Mouse (Mus musculus): ENCODE data around the gene Gm37240. TPM values are rescaled to one million over a fixed set of nuclear protein-coding genes. Genes with fewer than 3 reads are reported as not detected.

Gm37240 gene
- polyA plus RNA-seq, 1 experiment from 2014 or later: 1.1 TPM

DNA sequence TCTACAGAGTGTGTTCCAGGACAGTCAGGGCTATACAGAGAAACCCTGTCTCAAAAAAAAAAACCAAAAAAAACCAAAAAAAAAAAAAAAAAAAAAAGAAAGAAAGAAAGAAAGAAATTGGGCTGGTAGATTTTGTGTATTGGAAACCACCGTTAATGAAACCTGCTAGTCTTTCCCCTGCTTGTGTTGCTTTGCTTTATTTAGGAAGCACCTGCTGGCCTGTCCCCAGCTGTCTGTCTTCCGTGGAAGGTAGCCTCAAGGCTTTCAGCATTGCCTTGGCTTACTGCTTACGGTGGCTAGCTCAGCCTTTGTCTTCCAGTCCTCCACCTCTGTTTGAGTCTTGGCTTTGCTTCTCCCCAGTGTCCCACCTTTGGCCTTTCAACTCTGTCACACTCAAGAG, 1060.4 kb downstream of the Gm37240 start:
- Histone ChIP-seq H3K4me1 (no peaks in the 10 kb centered on the region), H3K9ac (no peak overlapping the region), H3K9me3 (no peaks in the 10 kb centered on the region), H3K36me3 (no peaks in the 10 kb centered on the region), H3K4me2 (replicated peaks) (no peak overlapping the region), H3K27ac (no peak overlapping the region), H3K4me3 (no peak overlapping the region), H3K27me3 (replicated peaks) (no peaks in the 10 kb centered on the region)
- ATAC-seq (ENCODE audit: low FRiP score, low read depth): no peak
- 76% methylated on average over 3 of the region's 3 CpGs for WGBS

DNA sequence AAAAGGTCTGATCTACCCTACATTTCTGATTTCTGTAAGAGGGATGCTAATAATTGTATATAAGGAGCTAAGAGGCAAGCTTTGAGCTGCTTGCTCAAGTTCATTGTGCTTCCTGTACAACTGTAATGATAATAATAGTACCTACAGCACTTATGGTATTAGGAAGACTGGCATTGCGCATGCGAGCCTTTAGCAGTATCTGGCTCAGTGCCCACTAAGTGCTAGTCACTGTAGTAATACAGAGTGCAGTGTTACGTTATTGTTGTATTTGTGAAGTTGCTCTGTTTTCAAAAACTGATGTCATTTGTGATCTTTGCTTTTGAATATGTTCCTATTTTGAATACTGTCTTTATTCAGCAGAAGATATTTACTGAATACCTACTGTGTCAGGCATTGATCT, 1060.9 kb downstream of the Gm37240 start:
- Histone ChIP-seq H3K4me2 (replicated peaks) (no peak overlapping the region), H3K4me3 (no peak overlapping the region), H3K27ac (no peak overlapping the region), H3K9me3 (no peaks in the 10 kb centered on the region), H3K9ac (no peak overlapping the region), H3K36me3 (no peaks in the 10 kb centered on the region), H3K4me1 (no peaks in the 10 kb centered on the region), H3K27me3 (replicated peaks) (no peaks in the 10 kb centered on the region)
- 98% methylated on average over 3 of the region's 3 CpGs for WGBS
- ATAC-seq (ENCODE audit: low FRiP score, low read depth): no peak

DNA sequence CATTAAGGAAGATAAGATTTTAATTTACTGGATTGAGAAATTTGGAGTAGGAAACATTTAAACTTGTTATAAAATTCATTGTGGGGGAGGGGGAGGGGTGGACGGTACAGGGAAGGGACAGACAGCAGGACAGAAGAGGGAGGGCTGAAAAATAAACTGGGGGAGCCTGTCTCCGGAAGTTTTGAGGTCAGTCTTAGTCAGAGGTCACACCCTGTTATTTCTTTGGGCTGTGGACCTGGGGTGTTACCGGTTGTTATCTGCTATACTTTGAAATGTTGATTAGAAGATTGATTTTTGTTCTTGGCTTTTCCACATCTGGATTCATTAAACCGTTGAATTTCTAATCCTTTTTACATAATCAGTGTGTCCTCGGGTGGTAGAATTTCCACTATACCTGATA, 1061.3 kb downstream of the Gm37240 start:
- no peak overlapping the region for H3K27ac ChIP-seq
- WGBS: 77% methylated on average over 5 of the region's 5 CpGs
- no peak overlapping the region for H3K4me2 ChIP-seq (replicated peaks)
- H3K27me3 ChIP-seq (replicated peaks): no peaks in the 10 kb centered on the region
- H3K36me3 ChIP-seq: no peaks in the 10 kb centered on the region
- no peak overlapping the region for H3K4me3 ChIP-seq
- H3K9me3 ChIP-seq: no peaks in the 10 kb centered on the region
- H3K4me1 ChIP-seq: no peaks in the 10 kb centered on the region
- H3K9ac ChIP-seq: no peak overlapping the region
- no peak for ATAC-seq (ENCODE audit: low FRiP score, low read depth)

DNA sequence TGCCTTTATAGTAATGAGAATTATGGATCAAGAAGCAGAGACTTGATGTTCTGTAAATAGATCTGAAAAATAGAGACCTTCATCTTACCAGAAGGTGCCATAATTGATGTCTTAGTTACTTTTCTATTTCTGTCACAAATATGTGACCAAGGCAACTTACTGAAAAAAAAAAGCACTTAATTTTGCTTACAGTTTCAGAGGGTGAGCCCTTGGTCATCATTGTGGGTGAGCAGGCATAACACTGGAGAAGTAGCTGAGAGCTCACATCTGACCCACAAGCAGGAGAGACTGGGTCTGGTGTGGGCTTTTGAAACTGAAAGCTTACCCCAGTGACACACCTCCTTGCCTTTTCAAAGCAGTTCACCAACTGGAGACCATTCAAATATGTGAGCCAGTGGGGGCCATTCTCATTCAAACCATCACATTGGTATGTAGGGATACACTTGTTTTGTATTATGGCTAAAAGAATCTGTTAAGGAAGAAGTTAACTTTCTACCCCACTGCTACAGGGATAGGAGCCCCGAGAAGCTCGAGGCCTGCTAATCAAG, 1066.6 kb downstream of the Gm37240 start:
- Histone ChIP-seq H3K36me3 (no peaks in the 10 kb centered on the region), H3K9me3 (no peaks in the 10 kb centered on the region), H3K4me3 (no peak overlapping the region), H3K4me1 (peaks cover 9% of the 10 kb centered on the region), H3K27me3 (replicated peaks) (no peaks in the 10 kb centered on the region), H3K4me2 (replicated peaks) (no peak overlapping the region), H3K9ac (no peak overlapping the region), H3K27ac (no peak overlapping the region)
- 62% methylated on average over 2 of the region's 2 CpGs for WGBS
- ATAC-seq (ENCODE audit: low FRiP score, low read depth): no peak

DNA sequence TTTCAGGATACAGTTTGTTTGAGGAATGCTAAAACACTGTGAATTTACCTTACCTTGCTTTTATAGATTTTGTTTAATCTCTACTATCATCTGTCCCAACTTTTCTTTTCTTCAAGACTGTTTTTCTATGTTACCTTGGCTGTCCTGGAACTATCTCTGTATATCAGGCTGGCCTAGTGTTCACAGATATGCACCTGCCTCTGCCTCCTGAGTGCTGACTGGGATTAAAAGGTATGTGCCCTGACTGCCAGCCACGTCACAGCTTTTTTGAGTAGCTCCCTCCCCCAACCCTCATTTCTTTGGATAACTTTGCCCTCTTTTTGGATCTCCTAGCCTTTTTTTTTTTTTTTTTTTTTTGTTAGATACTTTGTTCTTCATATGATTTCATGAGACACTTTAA, 1070.4 kb downstream of the Gm37240 start:
- peaks cover 19% of the 10 kb centered on the region for H3K4me1 ChIP-seq
- H3K9ac ChIP-seq: no peak overlapping the region
- H3K9me3 ChIP-seq: no peaks in the 10 kb centered on the region
- no peak overlapping the region for H3K27ac ChIP-seq
- H3K4me2 ChIP-seq (replicated peaks): no peak overlapping the region
- no peak overlapping the region for H3K4me3 ChIP-seq
- H3K27me3 ChIP-seq (replicated peaks): no peaks in the 10 kb centered on the region
- H3K36me3 ChIP-seq: no peaks in the 10 kb centered on the region
- no peak for ATAC-seq (ENCODE audit: low FRiP score, low read depth)
- WGBS: 83% methylated on average over 1 of the region's 1 CpGs

DNA sequence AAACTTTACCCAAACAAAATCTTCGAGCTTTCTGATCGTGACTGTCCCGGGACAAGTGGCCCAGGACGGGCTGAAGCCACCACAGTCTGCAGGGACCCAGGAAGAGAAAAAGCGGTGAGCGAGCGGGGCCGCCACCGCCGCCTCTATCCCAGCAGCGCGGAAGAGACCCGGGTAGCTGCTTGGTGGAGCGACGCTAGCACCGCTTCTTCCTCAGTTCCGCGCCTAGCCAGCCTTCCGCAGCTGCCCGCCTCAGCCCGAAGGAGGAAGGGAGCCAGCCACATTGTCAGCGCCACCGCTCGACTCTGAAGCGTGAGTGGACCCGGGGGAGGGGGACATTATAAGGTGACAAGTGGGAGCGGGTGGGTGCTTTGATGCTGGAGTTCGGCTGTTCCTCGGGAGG, 1071.9 kb downstream of the Gm37240 start:
- H3K27ac ChIP-seq: 0 out of 2 replicates have a peak overlapping the region, but pooled peaks have one; percentile 89
- H3K36me3 ChIP-seq: no peaks in the 10 kb centered on the region
- H3K27me3 ChIP-seq (replicated peaks): no peaks in the 10 kb centered on the region
- WGBS: under 1% methylated on average over 29 of the region's 29 CpGs
- no peaks in the 10 kb centered on the region for H3K9me3 ChIP-seq
- peak overlapping the region; percentile 93 for H3K9ac ChIP-seq
- H3K4me3 ChIP-seq: peak overlapping the region; percentile 99
- ATAC-seq (ENCODE audit: low FRiP score, low read depth): peak; percentile 12
- peaks cover 19% of the 10 kb centered on the region for H3K4me1 ChIP-seq
- H3K4me2 ChIP-seq (replicated peaks): peak overlapping the region; percentile 99

DNA sequence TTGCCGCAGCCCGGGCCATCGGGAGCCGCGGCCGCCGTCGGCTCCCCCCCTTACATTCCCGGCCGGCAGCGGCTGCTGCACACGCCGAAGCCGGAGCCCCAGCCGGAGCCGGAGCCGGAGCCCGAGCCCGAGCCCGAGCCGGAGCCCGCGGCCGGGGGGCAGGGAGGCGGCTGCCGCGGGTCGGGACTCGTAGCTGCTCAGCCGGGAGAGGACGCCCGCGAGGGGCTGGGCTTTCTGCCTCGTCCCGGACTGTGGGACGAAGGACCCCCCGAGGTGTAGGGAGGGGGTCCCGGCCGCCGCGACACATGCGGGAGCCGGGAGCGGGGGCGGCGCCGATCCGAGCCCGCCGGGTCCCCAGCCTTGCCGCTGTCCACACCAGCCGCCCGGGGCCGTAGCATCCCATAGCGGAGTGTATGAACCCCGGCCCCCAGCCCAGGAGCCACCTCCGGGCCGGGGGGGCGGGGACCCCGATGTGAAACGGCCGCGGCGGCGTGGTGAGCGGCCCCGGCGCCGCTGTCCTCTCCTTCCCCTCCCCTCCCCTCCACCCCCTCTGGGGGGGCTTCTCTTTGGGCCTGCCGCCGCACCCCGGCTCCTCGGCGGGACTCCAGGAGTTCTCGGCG, 1072.4 kb downstream of the Gm37240 start, which contains the start of gene Fbxw7:
TSS of gene Fbxw7 (plus strand) at position 507 of the 620 bp plus-strand sequence.
- Histone ChIP-seq H3K4me1 (peaks cover 19% of the 10 kb centered on the region), H3K27me3 (replicated peaks) (no peaks in the 10 kb centered on the region), H3K36me3 (no peaks in the 10 kb centered on the region), H3K4me2 (replicated peaks) (peak within 1 kb of the TSS; percentile 99), H3K27ac (peak within 1 kb of the TSS; percentile 89), H3K4me3 (peak within 1 kb of the TSS; percentile 99), H3K9me3 (no peaks in the 10 kb centered on the region), H3K9ac (peak within 1 kb of the TSS; percentile 93)
- ATAC-seq (ENCODE audit: low FRiP score, low read depth): peak; percentile 56
- under 1% methylated on average over 59 of the region's 76 CpGs for WGBS

DNA sequence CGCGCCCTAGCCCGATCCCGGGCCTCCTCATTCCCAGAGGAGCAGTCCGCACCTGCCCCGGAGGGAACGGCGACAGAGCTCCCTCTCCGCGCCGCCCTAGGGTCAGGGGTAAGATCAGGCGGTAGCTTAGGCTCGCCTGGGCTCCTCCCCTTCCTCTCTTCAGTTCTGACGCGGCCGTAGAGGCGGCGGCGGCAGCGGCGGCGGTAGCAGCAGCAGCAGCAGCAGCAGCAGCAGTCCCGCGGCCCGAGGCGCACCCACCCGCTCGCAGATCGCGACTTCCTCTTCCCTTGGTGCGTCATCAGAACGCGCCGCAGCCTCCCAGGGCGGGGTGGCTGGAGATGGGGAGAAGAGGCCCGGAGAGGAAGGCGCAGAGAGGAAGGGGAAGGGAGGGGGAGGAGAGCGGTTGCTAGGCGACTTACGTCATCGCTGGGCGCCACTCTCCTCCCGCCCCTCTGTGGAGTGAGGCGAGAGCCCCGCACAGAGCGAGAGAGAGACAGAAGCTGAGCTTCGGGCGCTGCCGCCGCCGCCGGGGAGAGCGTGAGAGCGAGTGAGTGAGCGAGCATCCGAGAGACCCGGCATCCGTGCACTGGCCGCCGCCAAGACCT, 1073.1 kb downstream of the Gm37240 start:
- peak overlapping the region; percentile 93 for H3K9ac ChIP-seq
- H3K27me3 ChIP-seq (replicated peaks): no peaks in the 10 kb centered on the region
- no peaks in the 10 kb centered on the region for H3K36me3 ChIP-seq
- WGBS: under 1% methylated on average over 55 of the region's 60 CpGs
- H3K27ac ChIP-seq: peak overlapping the region; percentile 89
- H3K4me1 ChIP-seq: peaks cover 19% of the 10 kb centered on the region
- H3K4me3 ChIP-seq: peak overlapping the region; percentile 99
- H3K9me3 ChIP-seq: no peaks in the 10 kb centered on the region
- H3K4me2 ChIP-seq (replicated peaks): peak overlapping the region; percentile 99
- peak; percentile 99 for ATAC-seq (ENCODE audit: low FRiP score, low read depth)

DNA sequence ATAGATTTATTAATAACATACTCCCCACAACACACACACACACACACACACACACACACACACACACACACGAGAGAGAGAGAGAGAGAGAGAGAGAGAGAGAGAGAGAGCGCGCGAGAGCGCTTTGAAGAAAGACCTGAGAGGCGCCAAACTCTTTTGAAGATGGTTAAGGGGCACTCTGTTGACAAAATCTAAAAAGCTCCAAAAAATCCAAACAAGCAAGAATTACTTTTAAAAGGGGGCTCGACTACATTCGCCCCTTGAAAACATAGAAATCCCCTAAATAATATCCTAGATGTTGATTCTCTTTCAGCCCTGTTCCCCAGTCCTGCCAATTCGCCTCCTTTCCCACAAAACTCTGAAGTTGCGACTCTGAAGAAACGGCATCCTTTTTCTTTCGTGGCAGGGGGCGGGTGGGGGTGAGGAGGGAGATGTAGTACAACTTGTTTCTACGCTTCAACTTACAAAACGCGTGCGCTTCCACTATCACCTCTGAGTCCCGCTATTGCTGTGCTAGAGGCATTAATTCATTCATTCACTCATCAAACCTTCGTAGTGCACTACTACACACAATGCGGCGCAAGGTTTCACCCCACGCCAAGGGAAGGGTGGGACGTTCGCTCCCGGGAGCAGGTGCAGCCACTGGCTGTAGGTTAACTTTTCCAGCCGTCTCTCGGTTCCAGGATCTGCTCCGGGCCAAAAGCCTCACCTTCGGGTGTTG, 1073.7 kb downstream of the Gm37240 start:
- peak overlapping the region; percentile 75 for H3K9ac ChIP-seq
- WGBS: under 1% methylated on average over 29 of the region's 29 CpGs

DNA sequence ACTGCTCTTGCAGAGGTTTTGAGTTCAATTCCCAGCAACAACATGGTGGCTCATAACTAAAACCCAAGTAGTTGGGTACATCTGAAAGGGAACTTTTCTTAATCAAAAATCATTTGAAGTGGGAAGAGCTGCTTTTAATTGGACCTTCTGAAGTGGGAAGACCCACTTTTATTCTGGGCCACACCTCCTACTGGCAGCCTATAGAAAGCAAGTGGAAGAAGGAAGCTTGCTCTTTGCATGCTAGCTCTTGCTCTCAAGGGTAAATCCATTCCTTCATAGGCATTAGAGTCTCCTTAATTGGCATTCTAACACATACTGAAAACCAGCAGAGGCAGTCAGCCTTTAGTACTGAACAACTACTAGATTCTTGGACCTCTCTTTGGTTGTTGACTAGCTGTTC, 1076.5 kb downstream of the Gm37240 start:
- Histone ChIP-seq H3K4me3 (no peak overlapping the region), H3K9me3 (no peaks in the 10 kb centered on the region), H3K27ac (no peak overlapping the region), H3K4me2 (replicated peaks) (no peak overlapping the region), H3K9ac (no peak overlapping the region), H3K4me1 (peaks cover 12% of the 10 kb centered on the region), H3K27me3 (replicated peaks) (no peaks in the 10 kb centered on the region), H3K36me3 (no peaks in the 10 kb centered on the region)
- ATAC-seq (ENCODE audit: low FRiP score, low read depth): no peak

More for the DNA sequence above, 1073.7 kb downstream of the Gm37240 start:
- H3K36me3 ChIP-seq: no peaks in the 10 kb centered on the region
- H3K27ac ChIP-seq: peak overlapping the region; percentile 38
- ATAC-seq (ENCODE audit: low FRiP score, low read depth): peak; percentile 61
- H3K9me3 ChIP-seq: no peaks in the 10 kb centered on the region
- no peaks in the 10 kb centered on the region for H3K27me3 ChIP-seq (replicated peaks)
- H3K4me1 ChIP-seq: peaks cover 19% of the 10 kb centered on the region
- H3K4me3 ChIP-seq: peak overlapping the region; percentile 99
- peak overlapping the region; percentile 76 for H3K4me2 ChIP-seq (replicated peaks)

DNA sequence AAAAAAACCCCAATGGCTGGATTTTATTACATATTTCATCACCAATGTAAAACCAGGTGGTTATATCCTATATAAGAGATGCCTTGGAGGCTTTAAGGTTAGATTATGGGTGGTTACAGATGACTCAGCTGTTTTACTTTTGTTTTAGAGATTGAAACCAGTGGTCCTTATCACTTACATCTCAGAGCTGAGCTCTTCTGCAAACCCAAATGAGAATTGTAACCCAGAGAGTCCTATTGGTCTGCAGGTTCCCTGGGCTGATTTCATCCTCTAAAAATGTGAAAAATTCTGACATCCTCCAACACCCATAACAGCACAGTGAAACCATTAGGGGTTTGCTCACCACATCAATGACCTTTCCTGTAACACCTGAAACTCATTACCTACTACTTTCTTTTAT, 1078.4 kb downstream of the Gm37240 start:
- Histone ChIP-seq H3K27ac (no peak overlapping the region), H3K9me3 (no peaks in the 10 kb centered on the region), H3K9ac (no peak overlapping the region), H3K36me3 (no peaks in the 10 kb centered on the region), H3K27me3 (replicated peaks) (no peaks in the 10 kb centered on the region), H3K4me2 (replicated peaks) (no peak overlapping the region), H3K4me1 (peaks cover 8% of the 10 kb centered on the region), H3K4me3 (no peak overlapping the region)
- no peak for ATAC-seq (ENCODE audit: low FRiP score, low read depth)

DNA sequence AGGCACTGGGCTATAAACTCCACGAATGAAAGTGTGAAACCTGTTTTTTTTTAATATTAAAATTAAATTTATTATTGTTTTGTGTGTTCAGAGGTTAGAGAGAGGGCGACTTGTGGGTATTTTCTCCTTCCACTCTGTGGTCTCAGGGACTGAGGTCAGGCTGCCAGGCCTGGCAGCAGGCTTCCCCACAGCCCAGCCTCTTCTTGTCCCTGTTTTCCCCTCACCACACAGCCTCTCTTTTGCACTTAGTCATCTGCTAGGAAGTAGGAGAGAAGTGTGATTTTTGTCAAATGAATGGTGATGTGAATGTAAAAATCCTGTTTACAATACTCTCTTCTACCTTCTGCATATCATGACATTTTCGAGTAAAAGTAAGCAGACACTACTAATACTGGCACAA, 1079.5 kb downstream of the Gm37240 start:
- Histone ChIP-seq H3K27me3 (replicated peaks) (no peaks in the 10 kb centered on the region), H3K4me3 (no peak overlapping the region), H3K4me1 (peaks cover 5% of the 10 kb centered on the region; the same call in 1 of the 2 replicates), H3K9me3 (no peaks in the 10 kb centered on the region), H3K9ac (no peak overlapping the region), H3K36me3 (no peaks in the 10 kb centered on the region), H3K4me2 (replicated peaks) (no peak overlapping the region), H3K27ac (no peak overlapping the region)
- WGBS: 79% methylated on average over 3 of the region's 3 CpGs
- no peak for ATAC-seq (ENCODE audit: low FRiP score, low read depth)

Data from neural tube, embryonic 12.5 days (tissue).